Mouse (Mus musculus) kidney, adult 2 months (tissue): ENCODE data around the gene Mrpl37.

Source experiments
- CTCF ChIP-seq: fragments of 200-500 bp; conservative IDR thresholded peaks from 2 replicates; pipeline ENCODE4 v1.5.1; 2011; ENCODE audit warnings: low read depth, mild to moderate bottlenecking, control low read depth, low read length, moderate library complexity, mixed read lengths; ENCODE audit not compliant: insufficient read depth, insufficient read length
- POLR2A ChIP-seq: fragments of 200-500 bp; IDR thresholded peaks from one replicate; pipeline ENCODE4 v1.6.1; 2011; ENCODE audit warnings: low read depth, low read length, control low read depth

DNA sequence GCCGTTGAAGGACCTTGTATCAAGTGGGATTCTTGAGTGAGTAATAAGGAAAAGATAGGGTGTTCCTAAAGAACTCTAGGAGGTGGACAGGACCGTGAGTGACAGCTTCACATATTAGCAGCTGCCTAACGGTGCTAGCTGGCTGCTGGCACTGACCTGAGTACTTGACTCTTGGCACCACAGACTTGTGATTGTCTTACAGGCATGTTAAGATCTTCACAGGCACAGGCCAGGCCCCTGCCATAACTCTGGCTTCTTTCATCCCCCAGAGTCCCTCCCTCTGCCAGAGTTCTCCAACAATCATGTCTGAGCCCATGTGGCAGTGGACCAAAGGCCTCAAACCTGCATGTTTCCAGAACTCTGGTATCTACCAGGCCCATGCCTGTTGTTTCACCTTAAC lies 48.1 kb downstream of the Mrpl37 start:
- TF ChIP-seq CTCF (no peak), POLR2A (no peak)
